Comparison of ENCODE assay signal across 21 mouse cellular contexts in the genomic region with DNA sequence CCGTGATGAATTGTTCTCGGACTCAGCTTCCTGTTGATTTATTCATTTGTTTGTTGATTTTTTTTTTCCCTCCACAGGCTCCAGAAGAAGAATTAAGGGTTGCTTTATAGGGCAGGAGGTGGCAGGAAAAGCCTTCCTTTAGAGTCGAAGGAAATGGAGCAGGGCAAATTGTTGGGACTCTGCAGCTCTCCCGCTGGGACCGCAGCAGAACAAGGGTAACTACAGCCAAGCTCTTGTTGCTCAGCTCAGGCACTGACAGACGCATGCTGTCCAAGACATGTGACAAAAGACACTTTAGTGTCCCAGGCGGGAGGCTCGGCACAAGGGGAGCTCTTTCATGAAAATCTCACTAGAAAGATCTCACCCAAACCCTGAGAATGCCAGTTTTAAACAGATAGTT. TPM values are rescaled to one million over a fixed set of nuclear protein-coding genes. Genes with fewer than 3 reads are reported as not detected.
A peak's percentile ranks its signal among the peaks of the same experiment; 100 is the strongest.
DNase-seq lines count a peak whose midpoint lies in the region; ATAC-seq lines count a peak whose summit lies in the region.
"Had no signal": no experiment of that assay in that cellular context is flagged by ENCODE, and none has a peak within 500 bp of the region (broad histone marks: within the 10 kb centered on the region; RNA-seq: fewer than 3 reads in every experiment).

No protein-coding gene starts in this region.

- H3K27me3 ChIP-seq in forebrain, embryonic 14.5 days (replicated peaks; ENCODE audit: control insufficient read depth, insufficient read depth, low read length), result no peaks in the 10 kb centered on the region
- H3K27me3 ChIP-seq in hindbrain, embryonic 11.5 days (ENCODE audit: control insufficient read depth, insufficient read depth, low read length), result no peaks in the 10 kb centered on the region
- H3K27me3 ChIP-seq: CH12.LX; embryonic facial prominence, embryonic 13.5 days; heart, embryonic 12.5 days; midbrain, embryonic 12.5 days had no signal

- H3K9ac ChIP-seq in forebrain, embryonic 14.5 days (ENCODE audit: low read length), result no peak overlapping the region
- H3K9ac ChIP-seq in hindbrain, embryonic 11.5 days (ENCODE audit: low read depth, low read length), result no peak overlapping the region
- H3K9ac ChIP-seq: embryonic facial prominence, embryonic 13.5 days; heart, embryonic 12.5 days; midbrain, embryonic 12.5 days had no signal

- no peaks in the 10 kb centered on the region for H3K36me3 ChIP-seq in forebrain, embryonic 14.5 days (ENCODE audit: control insufficient read depth, insufficient read depth, low read length)
- no peaks in the 10 kb centered on the region for H3K36me3 ChIP-seq in hindbrain, embryonic 11.5 days (ENCODE audit: control insufficient read depth, insufficient read depth, low read length)
- H3K36me3 ChIP-seq: embryonic facial prominence, embryonic 13.5 days; heart, embryonic 12.5 days; midbrain, embryonic 12.5 days had no signal

- no peak overlapping the region for H3K27ac ChIP-seq in forebrain, embryonic 14.5 days (ENCODE audit: low read depth, low read length)
- H3K27ac ChIP-seq in hindbrain, embryonic 11.5 days (ENCODE audit: low read depth, low read length), result no peak overlapping the region
- H3K27ac ChIP-seq: embryonic facial prominence, embryonic 13.5 days; kidney, postnatal 0 days; macrophage; midbrain, embryonic 12.5 days had no signal

- 57% methylated on average over 8 of the region's 8 CpGs for WGBS in forebrain, embryonic 14.5 days
- 58% methylated on average over 8 of the region's 8 CpGs for WGBS in hindbrain, embryonic 11.5 days

- no peak overlapping the region for H3K4me2 ChIP-seq in forebrain, embryonic 14.5 days (ENCODE audit: low read length)
- no peak overlapping the region for H3K4me2 ChIP-seq in hindbrain, embryonic 11.5 days (replicated peaks; ENCODE audit: low read depth, low read length)
- H3K4me2 ChIP-seq: embryonic facial prominence, embryonic 13.5 days; heart, embryonic 12.5 days; midbrain, embryonic 12.5 days had no signal

- no peaks in the 10 kb centered on the region for H3K9me3 ChIP-seq in forebrain, embryonic 14.5 days (replicated peaks; ENCODE audit: control insufficient read depth, low read length)
- H3K9me3 ChIP-seq in hindbrain, embryonic 11.5 days (ENCODE audit: control insufficient read depth, low read length), result no peaks in the 10 kb centered on the region
- H3K9me3 ChIP-seq: embryonic facial prominence, embryonic 13.5 days; heart, embryonic 12.5 days; midbrain, embryonic 12.5 days had no signal

- H3K4me1 ChIP-seq in forebrain, embryonic 14.5 days (ENCODE audit: control insufficient read depth, insufficient read depth, low read length), result no peaks in the 10 kb centered on the region
- no peaks in the 10 kb centered on the region for H3K4me1 ChIP-seq in hindbrain, embryonic 11.5 days (replicated peaks; ENCODE audit: control insufficient read depth, insufficient read depth, low read length)
- H3K4me1 ChIP-seq: embryonic facial prominence, embryonic 13.5 days; midbrain, embryonic 12.5 days had no signal

- ATAC-seq in cerebellum, adult (ENCODE audit: insufficient number of reproducible peaks, low FRiP score, low TSS enrichment), result peak; percentile 66
- no peak for ATAC-seq in forebrain, embryonic 14.5 days
- no peak for ATAC-seq in hindbrain, embryonic 11.5 days (ENCODE audit: low FRiP score)

- DNase-seq in cerebellum, postnatal 4 days (ENCODE audit: low spot score in 2 of 2), result no peak
- DNase-seq in layer of hippocampus, postnatal 10 days (ENCODE audit: low spot score in 2 of 2), result peak; percentile 25 to 29
- DNase-seq in layer of hippocampus, postnatal 14 days (ENCODE audit: low spot score in 2 of 2), result no peak
- peak; percentile 59 for DNase-seq in brain, adult 2 months (ENCODE audit: low read depth, low spot score)
- DNase-seq in cerebellum, postnatal 10 days, result peak; percentile 44 to 52
- DNase-seq in forebrain, embryonic 14.5 days (ENCODE audit: low spot score), result no peak
- DNase-seq in hindbrain, embryonic 11.5 days (ENCODE audit: low spot score), result no peak
- DNase-seq: gastrocnemius, postnatal 25 days; heart, postnatal 4 days; liver; lung, adult 18-20 months had no signal

- H3K4me3 ChIP-seq in forebrain, embryonic 14.5 days (ENCODE audit: low read depth, low read length), result no peak overlapping the region
- no peak overlapping the region for H3K4me3 ChIP-seq in hindbrain, embryonic 11.5 days (ENCODE audit: low read depth, low read length)
- H3K4me3 ChIP-seq: embryonic facial prominence, embryonic 13.5 days; heart, embryonic 12.5 days; midbrain, embryonic 12.5 days had no signal

RNA-seq across cellular contexts. Expression of a gene that starts 6.2 kb away (rescaled TPM):
- total RNA-seq in layer of hippocampus, postnatal 10 days (2021), result not detected
- not detected for total RNA-seq in layer of hippocampus, postnatal 14 days (2021)
- not detected in 2 replicates for polyA plus RNA-seq in forebrain, embryonic 14.5 days (2014; fragmentation: Nextera tagmentation; extraction: Ambion mirVana)
- not detected in 2 replicates for polyA plus RNA-seq in hindbrain, embryonic 11.5 days (2014; fragmentation: Nextera tagmentation; extraction: Ambion mirVana)
- total RNA-seq: CH12.LX; gastrocnemius, postnatal 25 days; heart, postnatal 4 days had no signal
- polyA plus RNA-seq: embryonic facial prominence, embryonic 13.5 days; frontal cortex, adult 2 months; heart, embryonic 12.5 days; intestine, embryonic 14.5 days; kidney, postnatal 0 days; macrophage; midbrain, embryonic 12.5 days had no signal

RNA-seq across cellular contexts. Expression of a gene that starts 32.3 kb away (rescaled TPM):
- total RNA-seq in layer of hippocampus, postnatal 10 days (2021), result 100 to 1,000 TPM; 142 to 164 TPM
- total RNA-seq in layer of hippocampus, postnatal 14 days (2021), result 100 to 1,000 TPM; 141 to 142 TPM
- 256 and 324 TPM in 2 replicates for polyA plus RNA-seq in forebrain, embryonic 14.5 days (2014; fragmentation: Nextera tagmentation; extraction: Ambion mirVana)
- 243 and 247 TPM in 2 replicates for polyA plus RNA-seq in hindbrain, embryonic 11.5 days (2014; fragmentation: Nextera tagmentation; extraction: Ambion mirVana)

RNA-seq across cellular contexts. Expression of a gene that starts 32.3 kb away (rescaled TPM):
- total RNA-seq in layer of hippocampus, postnatal 10 days (2021), result 10 to 100 TPM; 11.9 to 13.7 TPM
- total RNA-seq in layer of hippocampus, postnatal 14 days (2021), result 10 to 100 TPM in 1 of 2 experiments, 1 to 10 TPM in 1; 9.7 to 14.2 TPM
- 15.3 and 17.4 TPM in 2 replicates for polyA plus RNA-seq in forebrain, embryonic 14.5 days (2014; fragmentation: Nextera tagmentation; extraction: Ambion mirVana)
- polyA plus RNA-seq in hindbrain, embryonic 11.5 days (2014; fragmentation: Nextera tagmentation; extraction: Ambion mirVana), result 24.0 and 27.0 TPM in 2 replicates

RNA-seq across cellular contexts. Expression of a gene that starts 35.0 kb away (rescaled TPM):
- total RNA-seq in layer of hippocampus, postnatal 10 days (2021), result not detected
- not detected for total RNA-seq in layer of hippocampus, postnatal 14 days (2021)
- polyA plus RNA-seq in forebrain, embryonic 14.5 days (2014; fragmentation: Nextera tagmentation; extraction: Ambion mirVana), result not detected in 2 replicates
- not detected in 2 replicates for polyA plus RNA-seq in hindbrain, embryonic 11.5 days (2014; fragmentation: Nextera tagmentation; extraction: Ambion mirVana)
- total RNA-seq: CH12.LX; gastrocnemius, postnatal 25 days; heart, postnatal 4 days had no signal
- polyA plus RNA-seq: cortical plate, adult 2 months; embryonic facial prominence, embryonic 13.5 days; frontal cortex, adult 2 months; heart, embryonic 12.5 days; intestine, embryonic 14.5 days; kidney, postnatal 0 days; macrophage; midbrain, embryonic 12.5 days had no signal

RNA-seq across cellular contexts. Expression of a gene that starts 51.0 kb away (rescaled TPM):
- total RNA-seq in layer of hippocampus, postnatal 10 days (2021), result 1 to 10 TPM; 7.0 to 7.5 TPM
- 1 to 10 TPM; 4.8 to 7.2 TPM for total RNA-seq in layer of hippocampus, postnatal 14 days (2021)
- polyA plus RNA-seq in forebrain, embryonic 14.5 days (2014; fragmentation: Nextera tagmentation; extraction: Ambion mirVana), result 8.8 and 9.0 TPM in 2 replicates
- 7.0 and 9.1 TPM in 2 replicates for polyA plus RNA-seq in hindbrain, embryonic 11.5 days (2014; fragmentation: Nextera tagmentation; extraction: Ambion mirVana)

Comparison
In these comparisons a context has a peak if more than half of its experiments do, and no peak if none do; other contexts are left out.
1. DNase-seq: peak in layer of hippocampus, postnatal 10 days (2 of 2), brain, adult 2 months (single experiment) and cerebellum, postnatal 10 days (2 of 2); none in cerebellum, postnatal 4 days (0 of 2), layer of hippocampus, postnatal 14 days (0 of 2), forebrain, embryonic 14.5 days (single experiment) and hindbrain, embryonic 11.5 days (single experiment).